In genomic region chr3:82112439-82112838, GRCm38 (mm10) we compare ENCODE assay signal across 10 mouse cellular contexts. TPM values are rescaled to one million over a fixed set of nuclear protein-coding genes. Genes with fewer than 3 reads are reported as not detected.
DNase-seq lines count a peak whose midpoint lies in the region; ATAC-seq lines count a peak whose summit lies in the region.
"Had no signal": no experiment of that assay in that cellular context is flagged by ENCODE, and none has a peak within 500 bp of the region (broad histone marks: within the 10 kb centered on the region; RNA-seq: fewer than 3 reads in every experiment).

No protein-coding gene starts in this region.

- WGBS in liver, embryonic 13.5 days (ENCODE audit: insufficient replicate concordance) = 50% methylated on average over 2 of the region's 2 CpGs
- WGBS in liver, embryonic 11.5 days = 43% methylated on average over 2 of the region's 2 CpGs
- 9% methylated on average over 2 of the region's 2 CpGs for WGBS in heart, embryonic 14.5 days
- WGBS in midbrain, embryonic 16.5 days = 65% methylated on average over 2 of the region's 2 CpGs
- WGBS in embryonic facial prominence, embryonic 10.5 days = 81% methylated on average over 2 of the region's 2 CpGs

- no peak overlapping the region for H3K9ac ChIP-seq in liver, embryonic 13.5 days
- no peak overlapping the region for H3K9ac ChIP-seq in liver, embryonic 11.5 days (ENCODE audit: low read depth, low read length)
- H3K9ac ChIP-seq in heart, embryonic 14.5 days (ENCODE audit: low read length) = no peak overlapping the region
- no peak overlapping the region for H3K9ac ChIP-seq in midbrain, embryonic 16.5 days (ENCODE audit: low read depth, low read length)
- H3K9ac ChIP-seq: embryonic facial prominence, embryonic 13.5 days; midbrain, embryonic 13.5 days had no signal

- no peak overlapping the region for H3K4me3 ChIP-seq in liver, embryonic 13.5 days (replicated peaks)
- H3K4me3 ChIP-seq in liver, embryonic 11.5 days (ENCODE audit: low read depth, low read length) = no peak overlapping the region
- no peak overlapping the region for H3K4me3 ChIP-seq in heart, embryonic 14.5 days (ENCODE audit: control insufficient read depth in 1 of 2, insufficient read depth in 1 of 2, low read depth in 1 of 2, low read length in 2 of 2)
- no peak overlapping the region for H3K4me3 ChIP-seq in midbrain, embryonic 16.5 days (ENCODE audit: low read depth, low read length)
- H3K4me3 ChIP-seq in embryonic facial prominence, embryonic 10.5 days = no peak overlapping the region
- H3K4me3 ChIP-seq: embryonic facial prominence, embryonic 13.5 days; midbrain, embryonic 13.5 days had no signal

- H3K9me3 ChIP-seq in liver, embryonic 13.5 days (replicated peaks) = no peaks in the 10 kb centered on the region
- H3K9me3 ChIP-seq in liver, embryonic 11.5 days (ENCODE audit: control insufficient read depth, low read length) = no peaks in the 10 kb centered on the region
- no peaks in the 10 kb centered on the region for H3K9me3 ChIP-seq in heart, embryonic 14.5 days (ENCODE audit: control insufficient read depth, low read length)
- H3K9me3 ChIP-seq in midbrain, embryonic 16.5 days (replicated peaks; ENCODE audit: control insufficient read depth, low read length, poor library complexity, severe bottlenecking) = no peaks in the 10 kb centered on the region
- H3K9me3 ChIP-seq in embryonic facial prominence, embryonic 10.5 days = no peaks in the 10 kb centered on the region
- H3K9me3 ChIP-seq: embryonic facial prominence, embryonic 13.5 days; midbrain, embryonic 13.5 days had no signal

- H3K36me3 ChIP-seq in liver, embryonic 13.5 days = no peaks in the 10 kb centered on the region
- no peaks in the 10 kb centered on the region for H3K36me3 ChIP-seq in liver, embryonic 11.5 days (ENCODE audit: control insufficient read depth, insufficient read depth, low read length)
- H3K36me3 ChIP-seq in heart, embryonic 14.5 days (ENCODE audit: control insufficient read depth, insufficient read depth, low read length) = peaks cover 20% of the 10 kb centered on the region
- H3K36me3 ChIP-seq in midbrain, embryonic 16.5 days (ENCODE audit: control insufficient read depth, insufficient read depth, low read length) = 0 out of 2 replicates have a peak, but pooled peaks cover 3% of the 10 kb centered on the region
- H3K36me3 ChIP-seq in embryonic facial prominence, embryonic 10.5 days (replicated peaks) = no peaks in the 10 kb centered on the region
- H3K36me3 ChIP-seq: embryonic facial prominence, embryonic 13.5 days; midbrain, embryonic 13.5 days had no signal

- 0 out of 2 replicates have a peak overlapping the region, but pooled peaks have one; percentile 4 for H3K27ac ChIP-seq in liver, embryonic 13.5 days
- H3K27ac ChIP-seq in liver, embryonic 11.5 days (ENCODE audit: low read depth, low read length) = no peak overlapping the region
- peak overlapping the region; percentile 79 to 82 for H3K27ac ChIP-seq in heart, embryonic 14.5 days (replicated peaks in 1 of 2; ENCODE audit: control insufficient read depth in 1 of 2, insufficient read depth in 1 of 2, low read depth in 2 of 2, low read length in 2 of 2)
- H3K27ac ChIP-seq in midbrain, embryonic 16.5 days (ENCODE audit: low read length) = no peak overlapping the region
- H3K27ac ChIP-seq in embryonic facial prominence, embryonic 10.5 days (replicated peaks) = no peak overlapping the region
- H3K27ac ChIP-seq: embryonic facial prominence, embryonic 13.5 days; midbrain, embryonic 13.5 days had no signal

- no peaks in the 10 kb centered on the region for H3K27me3 ChIP-seq in liver, embryonic 13.5 days
- no peaks in the 10 kb centered on the region for H3K27me3 ChIP-seq in liver, embryonic 11.5 days (replicated peaks; ENCODE audit: control insufficient read depth, insufficient read depth, low read length)
- no peaks in the 10 kb centered on the region for H3K27me3 ChIP-seq in heart, embryonic 14.5 days (ENCODE audit: control insufficient read depth, insufficient read depth, low read length)
- no peaks in the 10 kb centered on the region for H3K27me3 ChIP-seq in midbrain, embryonic 16.5 days (ENCODE audit: control insufficient read depth, insufficient read depth, low read depth, low read length)
- H3K27me3 ChIP-seq in embryonic facial prominence, embryonic 10.5 days (replicated peaks; ENCODE audit: low read depth, poor library complexity, severe bottlenecking) = no peaks in the 10 kb centered on the region
- H3K27me3 ChIP-seq: embryonic facial prominence, embryonic 13.5 days; midbrain, embryonic 13.5 days had no signal

- DNase-seq in liver, embryonic 13.5 days = no peak
- DNase-seq in liver, embryonic 11.5 days (ENCODE audit: low spot score) = no peak
- peak; percentile 74 for DNase-seq in kidney, postnatal 10 days
- DNase-seq in testis, postnatal 14 days (ENCODE audit: low spot score) = peak; percentile 52
- no peak for DNase-seq in right cerebral cortex, postnatal 25 days
- no peak for DNase-seq in embryonic facial prominence, embryonic 10.5 days (ENCODE audit: low spot score)

- H3K4me2 ChIP-seq in liver, embryonic 13.5 days = no peak overlapping the region
- H3K4me2 ChIP-seq in liver, embryonic 11.5 days = no peak overlapping the region
- H3K4me2 ChIP-seq in heart, embryonic 14.5 days (ENCODE audit: low read length) = peak overlapping the region; percentile 31
- H3K4me2 ChIP-seq in midbrain, embryonic 16.5 days (ENCODE audit: low read length) = no peak overlapping the region
- H3K4me2 ChIP-seq: embryonic facial prominence, embryonic 13.5 days; midbrain, embryonic 13.5 days had no signal

- H3K4me1 ChIP-seq in liver, embryonic 13.5 days (replicated peaks) = no peaks in the 10 kb centered on the region
- H3K4me1 ChIP-seq in liver, embryonic 11.5 days (replicated peaks; ENCODE audit: control insufficient read depth, insufficient read depth, low read length) = no peaks in the 10 kb centered on the region
- H3K4me1 ChIP-seq in heart, embryonic 14.5 days (ENCODE audit: control insufficient read depth in 2 of 2, insufficient read depth in 2 of 2, low read length in 2 of 2) = peaks cover 11 to 12% of the 10 kb centered on the region in 2 experiments
- 0 out of 2 replicates have a peak, but pooled peaks cover 2% of the 10 kb centered on the region for H3K4me1 ChIP-seq in midbrain, embryonic 16.5 days (ENCODE audit: control insufficient read depth, insufficient read depth, low read length)
- H3K4me1 ChIP-seq in embryonic facial prominence, embryonic 10.5 days = no peaks in the 10 kb centered on the region
- H3K4me1 ChIP-seq: embryonic facial prominence, embryonic 13.5 days; midbrain, embryonic 13.5 days had no signal

- ATAC-seq in liver, embryonic 13.5 days (ENCODE audit: low read depth) = no peak
- ATAC-seq in liver, embryonic 11.5 days (replicated peaks; ENCODE audit: low FRiP score) = no peak
- ATAC-seq in heart, embryonic 14.5 days (ENCODE audit: insufficient number of reproducible peaks, insufficient read depth, low FRiP score, low read depth) = peak; percentile 85
- no peak for ATAC-seq in midbrain, embryonic 16.5 days
- ATAC-seq: midbrain, embryonic 13.5 days had no signal

RNA-seq across cellular contexts. Expression of gene Gucy1a1, which starts 33.1 kb away (rescaled TPM):
- 5.8 and 7.2 TPM in 2 replicates for polyA plus RNA-seq in liver, embryonic 13.5 days (2015; fragmentation: Nextera tagmentation; extraction: Ambion mirVana)
- polyA plus RNA-seq in liver, embryonic 11.5 days (2014; fragmentation: Nextera tagmentation; extraction: Ambion mirVana) = 18.4 and 18.8 TPM in 2 replicates
- polyA plus RNA-seq in heart, embryonic 14.5 days (2014; fragmentation: Nextera tagmentation; extraction: Ambion mirVana) = 61.0 and 69.3 TPM in 2 replicates
- polyA plus RNA-seq in midbrain, embryonic 16.5 days (2015; fragmentation: Nextera tagmentation; extraction: Ambion mirVana) = 21.2 and 25.4 TPM in 2 replicates
- 2.1 and 2.3 TPM in 2 replicates for polyA plus RNA-seq in embryonic facial prominence, embryonic 10.5 days (2016; fragmentation: Nextera tagmentation; extraction: Ambion mirVana)

RNA-seq across cellular contexts. Expression of gene Gucy1b1, which starts 38.0 kb away (rescaled TPM):
- polyA plus RNA-seq in liver, embryonic 13.5 days (2015; fragmentation: Nextera tagmentation; extraction: Ambion mirVana) = 9.1 and 11.4 TPM in 2 replicates
- 18.2 and 23.5 TPM in 2 replicates for polyA plus RNA-seq in liver, embryonic 11.5 days (2014; fragmentation: Nextera tagmentation; extraction: Ambion mirVana)
- polyA plus RNA-seq in heart, embryonic 14.5 days (2014; fragmentation: Nextera tagmentation; extraction: Ambion mirVana) = 59.5 and 62.2 TPM in 2 replicates
- 58.6 and 65.9 TPM in 2 replicates for polyA plus RNA-seq in midbrain, embryonic 16.5 days (2015; fragmentation: Nextera tagmentation; extraction: Ambion mirVana)
- polyA plus RNA-seq in embryonic facial prominence, embryonic 10.5 days (2016; fragmentation: Nextera tagmentation; extraction: Ambion mirVana) = 3.2 and 3.5 TPM in 2 replicates

Comparison
In these comparisons a context has a peak if more than half of its experiments do, and no peak if none do; other contexts are left out.
1. H3K27ac ChIP-seq: peak in liver, embryonic 13.5 days (single experiment) and heart, embryonic 14.5 days (2 of 2); none in liver, embryonic 11.5 days (single experiment), midbrain, embryonic 16.5 days (single experiment) and embryonic facial prominence, embryonic 10.5 days (single experiment).
2. DNase-seq: peak in kidney, postnatal 10 days (single experiment) and testis, postnatal 14 days (single experiment); none in liver, embryonic 13.5 days (single experiment), liver, embryonic 11.5 days (single experiment), right cerebral cortex, postnatal 25 days (single experiment) and embryonic facial prominence, embryonic 10.5 days (single experiment).